Mouse (Mus musculus) liver, postnatal 0 days (tissue): ENCODE data around the gene Pkn3.

ENCODE experiments used
- CTCF ChIP-seq: sonication (generic); IDR thresholded peaks from 2 replicates; pipeline ENCODE4 v1.5.1; 2016; ENCODE audit warnings: antibody characterized with exemption, low read depth
- EP300 ChIP-seq: IDR thresholded peaks from 2 replicates; pipeline ENCODE4 v1.6.1; 2016; ENCODE audit warnings: antibody characterized with exemption, low read depth, mild to moderate bottlenecking

GRCm38 (mm10) chr2:30038370-30038769 is 39.1 kb upstream of the Pkn3 start:
- TF ChIP-seq EP300 (no peak), CTCF (no peak)
